Mouse (Mus musculus) embryonic fibroblast, embryonic 13.5 days (primary cell): ENCODE measurements around the gene Cenpf. TPM values are rescaled to one million over a fixed set of nuclear protein-coding genes. Genes with fewer than 3 reads are reported as not detected.

Experiments used
- H3K27ac ChIP-seq: 2 replicates; pipeline ENCODE4 v1.5.1; 2012; ENCODE audit warnings: low read length, control low read depth, inconsistent platforms; ENCODE audit not compliant: insufficient read depth
- H3K4me1 ChIP-seq: 2 replicates; pipeline ENCODE4 v1.6.1; 2011; ENCODE audit warnings: low read length; ENCODE audit not compliant: control insufficient read depth, insufficient read depth
- H3K4me3 ChIP-seq: 2 replicates; pipeline ENCODE4 v1.5.1; 2011; ENCODE audit warnings: mild to moderate bottlenecking, control low read depth, low read length; ENCODE audit not compliant: insufficient read depth
- CTCF ChIP-seq: IDR thresholded peaks from 2 replicates; pipeline ENCODE4 v1.5.1; 2011; ENCODE audit warnings: mild to moderate bottlenecking, control low read depth, low read length, moderate library complexity, borderline replicate concordance; ENCODE audit not compliant: insufficient read depth
- POLR2A ChIP-seq: IDR thresholded peaks from 2 replicates; pipeline ENCODE4 v1.6.1; 2011; ENCODE audit warnings: low read depth, mild to moderate bottlenecking, control low read depth, low read length, moderate library complexity
- polyA plus RNA-seq: library from polyadenylated mRNA; stranded (reverse); fragments of >200 nt; gene quantifications from 2 replicates; pipeline ENCODE4 v1.2.4, GENCODE M21; 2011; ENCODE audit warnings: low read depth; ENCODE audit not compliant: missing spikeins, insufficient read length

The Cenpf gene
- 21.1 and 32.0 TPM in 2 replicates for polyA plus RNA-seq

- Histone ChIP-seq H3K27ac (no peak within 1 kb of the TSS), H3K4me1 (peaks cover 14% of the 10 kb centered on the region)
- TF ChIP-seq CTCF (no peak), POLR2A (no peak; the same call in none of the 2 replicates)
Observed at GRCm38 (mm10) chr1:189687654-189688387, at the start of gene Cenpf. Cenpf (minus strand) TSS chr1:189688086.

GRCm38 (mm10) chr1:189732156-189732555, 44.3 kb upstream of the Cenpf start:
- no peak for TF ChIP-seq POLR2A
- TF ChIP-seq CTCF, result no peak
- H3K27ac ChIP-seq, result no peak overlapping the region
- peaks cover 5% of the 10 kb centered on the region; the same call in 1 of the 2 replicates for H3K4me1 ChIP-seq
- no peak overlapping the region for H3K4me3 ChIP-seq

More at GRCm38 (mm10) chr1:189687654-189688387, at the start of gene Cenpf:
- H3K4me3 ChIP-seq, result peak within 1 kb of the TSS; percentile 89

DNA sequence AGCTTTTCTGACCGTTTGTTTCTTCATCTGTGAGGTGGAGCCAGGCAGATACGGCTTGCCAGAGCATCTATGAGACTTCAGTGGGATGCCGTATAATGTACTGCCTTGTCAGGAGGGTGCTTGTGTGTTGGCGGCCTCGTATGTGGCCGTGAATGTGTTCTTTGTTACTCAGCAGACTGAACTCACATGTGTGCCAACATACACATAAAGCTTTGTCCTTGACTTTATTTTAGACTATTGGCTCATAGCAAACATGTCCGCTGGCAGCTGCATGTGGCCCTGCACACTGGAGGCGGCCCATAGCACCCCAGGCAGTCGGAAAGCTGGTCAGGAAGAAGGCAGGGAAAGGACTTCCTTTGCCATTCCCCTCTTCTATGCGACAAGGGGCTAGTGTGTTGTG, 43.8 kb upstream of the Cenpf start:
- no peak for TF ChIP-seq POLR2A
- no peak for TF ChIP-seq CTCF
- no peak overlapping the region for H3K27ac ChIP-seq

GRCm38 (mm10) chr1:189729141-189729815, 41.4 kb upstream of the Cenpf start:
- peak overlapping the region; percentile 90 for H3K27ac ChIP-seq
- H3K4me3 ChIP-seq, result peak overlapping the region; percentile 98
- peaks cover 5% of the 10 kb centered on the region; the same call in 1 of the 2 replicates for H3K4me1 ChIP-seq
- TF ChIP-seq POLR2A (peak; percentile 51; the same call in 1 of the 2 replicates), CTCF (no peak)

More for the DNA sequence above, 43.8 kb upstream of the Cenpf start:
- Histone ChIP-seq H3K4me3 (peak overlapping the region; percentile 1; the same call in 1 of the 2 replicates), H3K4me1 (peaks cover 5% of the 10 kb centered on the region; the same call in 1 of the 2 replicates)

GRCm38 (mm10) chr1:189728784-189729115, 40.9 kb upstream of the Cenpf start:
- H3K27ac ChIP-seq, result peak overlapping the region; percentile 90
- no peak for TF ChIP-seq POLR2A
- no peak for TF ChIP-seq CTCF
- H3K4me1 ChIP-seq, result peaks cover 5% of the 10 kb centered on the region; the same call in 1 of the 2 replicates

GRCm38 (mm10) chr1:189727884-189728783, 40.2 kb upstream of the Cenpf start, which contains the start of gene Ptpn14:
Ptpn14 (plus strand) TSS chr1:189728268.
- TF ChIP-seq POLR2A (peak; percentile 77), CTCF (no peak)
- peak within 1 kb of the TSS; percentile 99 for H3K27ac ChIP-seq
- H3K4me3 ChIP-seq, result peak within 1 kb of the TSS; percentile 98
- H3K4me1 ChIP-seq, result peaks cover 5% of the 10 kb centered on the region; the same call in 1 of the 2 replicates

More at GRCm38 (mm10) chr1:189728784-189729115, 40.9 kb upstream of the Cenpf start:
- peak overlapping the region; percentile 98 for H3K4me3 ChIP-seq

DNA sequence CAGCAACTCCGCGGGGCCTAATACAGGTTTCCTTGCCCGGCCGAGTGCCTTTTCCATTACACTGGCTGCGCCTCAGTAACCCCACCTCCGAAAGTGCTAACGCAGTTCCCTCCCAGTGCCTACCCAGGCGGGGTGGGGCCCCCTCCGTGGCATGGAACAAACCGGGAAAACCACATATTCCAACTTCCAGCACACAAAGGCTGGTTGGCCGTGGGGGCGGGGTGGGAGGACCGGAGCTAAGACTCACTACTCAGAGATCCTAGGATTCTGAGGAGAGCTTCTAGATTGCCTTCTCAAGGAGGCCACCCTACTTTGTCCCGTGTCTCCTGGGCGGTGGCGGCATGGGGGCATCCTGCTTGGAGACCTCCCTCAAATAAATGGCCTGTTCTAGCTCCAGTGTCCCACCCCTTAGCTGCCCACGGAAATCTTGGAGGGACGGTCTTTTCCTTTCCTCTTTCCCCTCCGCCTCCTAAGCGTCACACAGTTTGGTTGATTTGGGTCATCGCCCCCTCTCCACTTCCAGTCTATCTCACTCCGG, 39.5 kb upstream of the Cenpf start:
- TF ChIP-seq CTCF, result no peak
- Histone ChIP-seq H3K4me3 (peak overlapping the region; percentile 39), H3K27ac (peak overlapping the region; percentile 99), H3K4me1 (peaks cover 5% of the 10 kb centered on the region; the same call in 1 of the 2 replicates)

- Histone ChIP-seq H3K4me1 (no peaks in the 10 kb centered on the region), H3K4me3 (no peak overlapping the region), H3K27ac (no peak overlapping the region; the same call in 1 of the 2 replicates)
- TF ChIP-seq POLR2A, result no peak
- no peak for TF ChIP-seq CTCF
Observed at GRCm38 (mm10) chr1:189726121-189726520, 38.2 kb upstream of the Cenpf start.

GRCm38 (mm10) chr1:189718600-189718999, 30.7 kb upstream of the Cenpf start:
- TF ChIP-seq POLR2A (no peak), CTCF (no peak)
- Histone ChIP-seq H3K4me3 (no peak overlapping the region), H3K4me1 (peaks cover 4% of the 10 kb centered on the region), H3K27ac (no peak overlapping the region)
